Mouse (Mus musculus) ES-Bruce4 (cell line): ENCODE data around the gene Myo9b. TPM values are rescaled to one million over a fixed set of nuclear protein-coding genes. Genes with fewer than 3 reads are reported as not detected.
"Not testable (repeated sequence)": the region's sequence is repeated elsewhere in the genome, so short reads cannot be mapped to it uniquely, and the experiment has no call there.

Source experiments
- H3K27ac ChIP-seq: 2 replicates; pipeline ENCODE4 v1.5.1; 2012; ENCODE audit warnings: low read length, inconsistent platforms; ENCODE audit not compliant: insufficient read depth
- H3K27me3 ChIP-seq: 2 replicates; pipeline ENCODE4 v1.6.1; 2012; ENCODE audit warnings: mild to moderate bottlenecking, low read length, inconsistent platforms; ENCODE audit not compliant: control insufficient read depth, poor library complexity, insufficient read depth, severe bottlenecking
- H3K36me3 ChIP-seq: 2 replicates; pipeline ENCODE4 v1.6.1; 2012; ENCODE audit warnings: inconsistent platforms, mild to moderate bottlenecking, low read length, moderate library complexity; ENCODE audit not compliant: control insufficient read depth, poor library complexity, insufficient read depth, severe bottlenecking
- H3K4me1 ChIP-seq: one replicate; pipeline ENCODE4 v1.8.1; 2011; ENCODE audit warnings: low read length; ENCODE audit not compliant: control insufficient read depth, insufficient read depth
- H3K4me3 ChIP-seq: 2 replicates; pipeline ENCODE4 v1.5.1; 2011; ENCODE audit warnings: low read depth, mild to moderate bottlenecking, low read length
- H3K9ac ChIP-seq: 2 replicates; pipeline ENCODE4 v1.6.1; 2012; ENCODE audit warnings: low read depth, mild to moderate bottlenecking, inconsistent platforms; ENCODE audit not compliant: poor library complexity, severe bottlenecking
- H3K9me3 ChIP-seq: replicated peaks from 2 replicates; pipeline ENCODE4 v1.6.1; 2012; ENCODE audit warnings: mild to moderate bottlenecking, low read length, inconsistent platforms; ENCODE audit not compliant: control insufficient read depth, poor library complexity, insufficient read depth, severe bottlenecking
- CTCF ChIP-seq: IDR thresholded peaks from one replicate; pipeline ENCODE4 v1.8.1; 2011; ENCODE audit warnings: low read depth, low read length
- EP300 ChIP-seq: IDR thresholded peaks from 2 replicates; pipeline ENCODE4 v1.6.1; 2011; ENCODE audit warnings: low read depth, low read length; ENCODE audit not compliant: insufficient read depth
- POLR2A ChIP-seq: IDR thresholded peaks from one replicate; pipeline ENCODE4 v1.8.1; 2011; ENCODE audit warnings: low read length; ENCODE audit not compliant: insufficient read depth
- polyA plus RNA-seq: library from polyadenylated mRNA; stranded (reverse); fragments of >200 nt; gene quantifications from 2 replicates; pipeline ENCODE4 v1.2.4, GENCODE M21; 2011; ENCODE audit warnings: low read depth; ENCODE audit not compliant: missing spikeins, insufficient read depth, insufficient read length

The Myo9b gene
- polyA plus RNA-seq, 1 experiment, result 37.3 TPM

DNA sequence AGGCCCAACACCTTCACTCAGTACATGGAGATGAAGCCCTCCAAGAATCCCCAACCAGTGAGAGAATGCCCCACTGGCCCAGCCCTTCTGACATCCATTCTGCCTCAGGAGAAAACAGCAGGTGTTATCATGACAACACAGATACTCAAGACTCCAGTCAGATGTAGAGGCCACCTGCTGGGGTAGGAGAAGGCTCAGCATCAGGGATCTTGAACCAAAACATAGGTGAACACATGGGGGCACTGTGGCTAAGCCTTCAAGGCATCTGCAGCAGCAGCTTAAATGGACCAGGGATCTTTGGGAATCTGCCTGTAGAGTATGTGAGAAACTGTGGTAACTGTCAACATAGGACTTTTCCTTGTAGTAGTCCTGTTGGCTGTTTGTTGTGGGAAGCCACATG lies 11.3 kb upstream of the Myo9b start:
- Histone ChIP-seq H3K27me3 (no peaks in the 10 kb centered on the region), H3K9me3 (no peaks in the 10 kb centered on the region), H3K27ac (no peak overlapping the region), H3K4me3 (no peak overlapping the region), H3K9ac (no peak overlapping the region), H3K36me3 (peaks cover 3% of the 10 kb centered on the region), H3K4me1 (no peaks in the 10 kb centered on the region)
- TF ChIP-seq POLR2A (no peak), CTCF (peak; percentile 37)

DNA sequence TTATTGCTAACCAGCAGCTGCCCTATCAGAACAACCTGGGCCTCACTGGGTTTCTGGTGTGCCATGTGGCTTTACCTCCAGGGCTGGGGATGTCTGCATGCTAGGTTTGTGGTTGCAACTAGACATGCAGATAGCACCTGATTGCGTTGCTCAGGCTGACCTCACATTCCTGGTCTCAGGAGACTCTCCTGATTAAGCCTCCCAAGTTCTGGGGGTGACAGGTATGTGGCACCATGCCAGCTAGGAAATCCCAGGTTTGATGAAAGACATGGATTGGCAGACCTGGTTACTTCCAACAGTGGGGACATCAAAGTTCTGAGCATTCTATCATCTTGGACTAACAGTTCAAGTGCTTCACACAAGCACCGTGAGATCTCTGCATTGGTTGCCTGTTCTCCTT lies 4.8 kb upstream of the Myo9b start:
- Histone ChIP-seq H3K27ac (no peak overlapping the region), H3K27me3 (no peaks in the 10 kb centered on the region), H3K4me1 (no peaks in the 10 kb centered on the region), H3K9ac (no peak overlapping the region), H3K9me3 (no peaks in the 10 kb centered on the region), H3K36me3 (no peaks in the 10 kb centered on the region), H3K4me3 (no peak overlapping the region)
- TF ChIP-seq CTCF, result no peak
- no peak for TF ChIP-seq POLR2A
- TF ChIP-seq EP300, result no peak

DNA sequence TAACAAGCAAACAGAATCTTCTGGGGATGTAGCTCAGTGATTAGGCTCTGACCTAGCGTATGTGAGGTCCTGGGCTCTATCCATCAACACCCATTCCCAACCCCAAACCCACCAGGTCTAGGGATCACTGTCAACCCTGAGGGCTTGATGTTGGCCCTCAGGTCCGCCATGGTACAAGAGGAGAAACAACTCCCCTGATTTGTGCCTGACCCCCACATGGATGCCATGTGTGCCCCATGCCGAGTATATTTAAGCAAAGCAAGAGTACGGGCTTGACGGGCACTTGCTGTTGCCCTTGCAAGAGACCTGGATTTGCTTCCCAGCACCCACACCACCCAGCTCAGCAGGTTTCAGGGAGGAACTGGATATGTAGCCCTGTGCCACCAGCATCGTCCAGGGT lies 4.2 kb upstream of the Myo9b start:
- H3K4me1 ChIP-seq, H3K9me3 ChIP-seq, H3K4me3 ChIP-seq, H3K27ac ChIP-seq, H3K9ac ChIP-seq, H3K27me3 ChIP-seq, H3K36me3 ChIP-seq: not testable (repeated sequence)

DNA sequence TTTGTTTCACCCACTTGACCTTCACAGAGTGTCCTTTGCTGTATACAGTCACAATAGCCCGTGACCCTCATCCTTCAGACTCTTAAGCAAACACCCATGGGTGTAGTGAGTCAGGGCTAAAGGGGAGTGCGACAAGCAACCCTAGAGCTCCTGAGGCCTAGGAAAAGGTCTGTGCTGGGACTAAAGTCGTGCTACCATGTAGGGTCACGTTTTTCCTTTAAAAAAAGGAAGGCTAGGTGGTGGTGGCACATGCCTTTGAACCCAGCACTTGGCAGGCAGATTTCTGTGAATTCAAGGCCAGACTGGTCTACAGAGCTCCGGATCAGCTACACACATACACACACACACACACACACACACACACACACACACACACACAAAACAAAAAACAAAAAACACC lies 884 bp upstream of the Myo9b start:
- Histone ChIP-seq H3K4me3 (peak overlapping the region; percentile 78), H3K36me3 (0 out of 2 replicates have a peak, but pooled peaks cover 3% of the 10 kb centered on the region), H3K9me3 (no peaks in the 10 kb centered on the region), H3K27ac (peak overlapping the region; percentile 38; the same call in 1 of the 2 replicates), H3K4me1 (no peaks in the 10 kb centered on the region), H3K9ac (peak overlapping the region; percentile 89), H3K27me3 (no peaks in the 10 kb centered on the region)
- TF ChIP-seq POLR2A (no peak), CTCF (no peak), EP300 (no peak)

DNA sequence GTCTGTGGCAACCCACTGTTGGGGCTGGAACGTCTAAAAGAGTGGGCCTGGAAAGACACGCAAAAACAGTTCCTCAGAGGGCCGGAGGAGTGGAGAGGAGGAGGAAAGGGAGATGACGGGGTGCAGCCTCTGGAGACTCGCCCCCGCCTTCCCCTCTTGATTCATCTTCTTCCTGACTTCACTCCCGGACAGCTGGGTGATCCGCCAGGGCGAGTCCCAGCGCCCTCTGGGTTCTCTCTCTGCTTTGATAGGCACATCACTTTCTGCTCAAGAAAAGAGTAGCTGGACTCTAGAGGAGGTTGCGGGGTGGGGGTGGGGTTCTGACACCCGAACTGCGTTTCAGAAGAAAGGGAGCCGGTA lies 617 bp downstream of the Myo9b start:
- Histone ChIP-seq H3K27me3 (no peaks in the 10 kb centered on the region), H3K9me3 (no peaks in the 10 kb centered on the region), H3K9ac (peak overlapping the region; percentile 79), H3K36me3 (0 out of 2 replicates have a peak, but pooled peaks cover 3% of the 10 kb centered on the region), H3K4me3 (peak overlapping the region; percentile 66), H3K27ac (peak overlapping the region; percentile 23; the same call in 1 of the 2 replicates), H3K4me1 (no peaks in the 10 kb centered on the region)
- TF ChIP-seq POLR2A (no peak), EP300 (no peak)

DNA sequence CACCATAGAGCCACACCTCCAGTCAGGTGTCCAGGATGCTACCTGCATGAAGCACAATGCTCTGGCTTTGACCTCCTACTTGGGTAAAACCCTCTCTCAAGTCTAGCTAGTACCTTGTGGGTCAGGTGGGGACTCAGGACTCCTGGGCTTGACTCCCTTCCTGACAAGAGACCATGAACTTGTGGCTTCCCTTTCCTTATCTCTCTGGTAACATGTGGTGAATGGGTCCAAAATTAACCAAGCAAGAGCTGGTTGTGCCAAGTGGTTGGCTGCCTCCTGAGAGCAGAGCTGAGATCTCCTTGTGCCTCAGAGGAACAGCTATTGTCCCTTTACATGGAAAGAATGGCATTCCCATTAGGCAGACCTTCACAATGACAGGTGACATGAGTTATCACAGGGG lies 2.0 kb downstream of the Myo9b start:
- Histone ChIP-seq H3K27ac (no peak overlapping the region), H3K36me3 (0 out of 2 replicates have a peak, but pooled peaks cover 3% of the 10 kb centered on the region), H3K9me3 (no peaks in the 10 kb centered on the region), H3K4me3 (no peak overlapping the region), H3K4me1 (no peaks in the 10 kb centered on the region), H3K9ac (no peak overlapping the region), H3K27me3 (no peaks in the 10 kb centered on the region)
- no peak for TF ChIP-seq POLR2A
- no peak for TF ChIP-seq CTCF
- TF ChIP-seq EP300, result no peak

DNA sequence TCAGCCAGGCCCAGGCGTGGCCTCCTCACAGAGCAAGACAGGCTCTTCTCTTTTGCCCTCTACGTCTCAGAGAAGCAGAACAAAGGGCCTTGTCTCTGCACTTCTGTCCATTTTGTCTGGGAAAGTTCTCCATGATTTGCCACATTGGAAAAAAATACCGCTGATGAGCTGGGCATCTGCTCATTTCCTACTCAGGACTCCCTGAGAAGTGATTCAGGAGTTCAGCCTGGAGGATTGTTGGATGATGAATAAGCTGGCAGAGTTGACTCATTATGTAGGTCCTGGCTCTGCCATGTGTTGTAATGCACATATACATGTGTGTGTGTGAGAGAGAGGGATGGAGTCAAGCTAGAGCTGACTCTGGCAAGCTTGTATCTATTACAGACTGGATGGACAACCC lies 3.7 kb downstream of the Myo9b start:
- no peaks in the 10 kb centered on the region for H3K27me3 ChIP-seq
- no peak for TF ChIP-seq POLR2A
- TF ChIP-seq EP300, result no peak
- TF ChIP-seq CTCF, result no peak
- no peak overlapping the region for H3K4me3 ChIP-seq
- no peak overlapping the region for H3K27ac ChIP-seq
- H3K9me3 ChIP-seq, result no peaks in the 10 kb centered on the region
- no peak overlapping the region for H3K9ac ChIP-seq
- 0 out of 2 replicates have a peak, but pooled peaks cover 3% of the 10 kb centered on the region for H3K36me3 ChIP-seq
- no peaks in the 10 kb centered on the region for H3K4me1 ChIP-seq

DNA sequence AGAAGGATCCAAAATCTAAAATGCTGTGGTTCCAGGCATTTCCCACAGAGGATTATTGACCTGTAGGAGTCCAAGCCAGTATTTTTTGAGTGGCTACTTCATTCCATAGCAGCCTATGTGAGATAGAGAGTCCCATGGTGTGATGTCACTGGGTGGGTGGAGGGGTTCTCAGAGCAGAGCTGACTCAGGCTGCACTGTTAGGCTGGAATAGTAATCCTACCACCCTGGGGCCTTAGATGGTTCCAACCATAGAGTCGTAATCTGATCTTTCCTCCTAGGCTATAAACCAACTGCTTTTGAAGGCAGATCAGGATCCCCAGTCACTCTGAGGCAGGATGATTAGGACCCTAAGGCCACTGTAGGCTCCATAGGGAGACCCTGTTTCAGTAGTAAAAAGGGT lies 6.9 kb downstream of the Myo9b start:
- H3K36me3 ChIP-seq, H3K9me3 ChIP-seq, H3K27me3 ChIP-seq, H3K4me1 ChIP-seq, H3K4me3 ChIP-seq, H3K9ac ChIP-seq, H3K27ac ChIP-seq: not testable (repeated sequence)

DNA sequence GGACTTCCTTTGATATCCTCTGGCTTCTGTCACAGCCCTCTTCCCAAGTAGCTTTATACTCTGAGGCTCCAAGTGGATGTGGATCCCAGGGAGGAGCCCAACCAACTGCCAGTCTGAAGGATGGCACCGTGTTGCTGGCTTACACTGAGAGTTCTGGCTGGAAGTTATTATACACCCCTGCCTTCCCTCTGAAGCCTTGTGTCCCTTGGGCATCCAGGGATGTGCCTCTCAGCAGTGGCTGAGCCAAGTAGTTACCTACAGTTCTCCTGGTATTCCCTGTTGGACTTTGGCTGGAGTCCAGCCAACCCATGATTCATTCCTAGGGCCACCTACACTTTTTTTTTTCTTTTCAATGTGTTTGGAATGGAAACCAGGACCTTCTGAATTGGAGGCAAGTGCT lies 9.2 kb downstream of the Myo9b start:
- not testable (repeated sequence) for H3K27me3 ChIP-seq, H3K4me1 ChIP-seq, H3K36me3 ChIP-seq, H3K9me3 ChIP-seq, H3K27ac ChIP-seq, H3K9ac ChIP-seq, H3K4me3 ChIP-seq
